7 mouse cellular contexts compared by ENCODE assay signal in the genomic region with DNA sequence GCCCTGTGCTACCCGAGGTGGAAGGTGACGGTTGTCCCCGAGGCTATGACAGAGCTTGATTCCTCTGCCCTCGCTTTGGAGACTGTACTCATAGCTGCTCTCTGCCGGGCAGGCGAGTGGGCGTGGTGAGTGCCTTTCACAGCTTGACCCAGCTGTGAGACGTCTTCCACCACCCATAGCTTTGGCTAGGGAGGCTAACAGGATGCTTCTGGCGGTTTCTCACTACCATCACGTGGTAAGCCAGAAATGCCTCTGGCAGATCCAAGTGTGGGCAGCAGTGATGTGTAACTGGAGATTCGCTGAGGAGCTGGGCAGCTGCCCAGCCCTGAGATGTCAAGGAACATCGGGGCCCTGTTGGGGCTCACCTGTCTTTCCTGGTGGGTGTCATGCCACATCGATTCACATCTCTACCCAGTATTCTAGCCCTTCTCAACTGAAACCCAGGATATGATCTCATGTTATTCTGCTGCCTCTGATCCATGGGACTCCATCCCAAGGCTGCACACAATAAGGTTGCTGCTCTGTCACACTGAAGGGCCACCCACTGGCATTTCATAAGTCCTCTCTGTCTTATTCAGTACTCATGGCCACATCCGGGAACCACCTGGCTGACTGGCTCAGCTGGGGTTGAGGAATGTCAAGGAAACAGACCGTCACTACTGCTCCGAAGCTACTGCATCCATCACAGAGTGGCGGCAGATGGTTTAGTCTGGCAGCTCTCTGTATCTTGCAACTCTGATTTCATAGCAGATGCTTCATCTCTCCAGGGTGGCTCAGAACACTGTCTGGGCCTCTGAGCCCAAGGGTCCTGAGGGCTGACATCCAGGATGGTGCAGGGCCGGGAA.
DNase-seq lines count a peak whose midpoint lies in the region; ATAC-seq and TF ChIP-seq lines count a peak whose summit lies in the region.

No protein-coding gene starts in this region.

- H3K27ac ChIP-seq in limb, embryonic 12.5 days: no peak overlapping the region
- H3K27ac ChIP-seq in limb, embryonic 10.5 days: no peak overlapping the region
- H3K27ac ChIP-seq in stomach, postnatal 0 days (replicated peaks): peak overlapping the region; percentile 65

- peaks cover 5% of the 10 kb centered on the region; the same call in 1 of the 2 replicates for H3K4me1 ChIP-seq in limb, embryonic 12.5 days (replicated peaks)
- H3K4me1 ChIP-seq in limb, embryonic 10.5 days: peaks cover 10% of the 10 kb centered on the region
- 0 out of 2 replicates have a peak, but pooled peaks cover 2% of the 10 kb centered on the region for H3K4me1 ChIP-seq in stomach, postnatal 0 days (replicated peaks; ENCODE audit: control insufficient read depth, insufficient read depth)

- no peak for DNase-seq in limb, embryonic 10.5 days (ENCODE audit: low spot score)
- peak; percentile 60 for DNase-seq in cerebellum, adult 8-10 months
- DNase-seq in heart, postnatal 14 days: peak; percentile 48 to 60
- peak; percentile 52 for DNase-seq in left cerebral cortex, postnatal 4 days
- DNase-seq in stomach, postnatal 0 days (ENCODE audit: low spot score): no peak
- no peak for DNase-seq in c-Kit-positive CD71-positive TER-119-positive erythroid progenitor cells, embryonic 14.5 days (ENCODE audit: low spot score)

- no peak overlapping the region for H3K4me3 ChIP-seq in limb, embryonic 12.5 days (replicated peaks)
- H3K4me3 ChIP-seq in limb, embryonic 10.5 days: no peak overlapping the region
- no peak overlapping the region for H3K4me3 ChIP-seq in stomach, postnatal 0 days (ENCODE audit: low read depth, low read length)

- no peak for TF ChIP-seq CTCF in stomach, postnatal 0 days (IDR thresholded peaks at IDR 0.05; ENCODE audit: low read depth)

- ATAC-seq in limb, embryonic 12.5 days (ENCODE audit: insufficient number of reproducible peaks, insufficient read depth, low FRiP score, low TSS enrichment, low read depth): no peak
- peak; percentile 50; the same call in 1 of the 2 replicates for ATAC-seq in stomach, postnatal 0 days (ENCODE audit: low FRiP score, low TSS enrichment)

- TF ChIP-seq EP300 in stomach, postnatal 0 days (optimal IDR thresholded peaks at IDR 0.05): no peak

- intact Hi-C loops in heart, postnatal 14 days (cut with DNase I): no loop called here
- intact Hi-C loops in left cerebral cortex, postnatal 4 days (cut with DNase I): no loop called here

- H3K4me2 ChIP-seq in limb, embryonic 12.5 days: no peak overlapping the region
- no peak overlapping the region for H3K4me2 ChIP-seq in stomach, postnatal 0 days (replicated peaks; ENCODE audit: low read depth)

- no peaks in the 10 kb centered on the region for H3K9me3 ChIP-seq in limb, embryonic 12.5 days
- no peaks in the 10 kb centered on the region for H3K9me3 ChIP-seq in limb, embryonic 10.5 days (replicated peaks)
- H3K9me3 ChIP-seq in stomach, postnatal 0 days (ENCODE audit: control insufficient read depth, low read length): no peaks in the 10 kb centered on the region

- 0 out of 2 replicates have a peak overlapping the region, but pooled peaks have one; percentile 9 for H3K9ac ChIP-seq in limb, embryonic 12.5 days (replicated peaks)
- H3K9ac ChIP-seq in stomach, postnatal 0 days (ENCODE audit: low read length): 0 out of 2 replicates have a peak overlapping the region, but pooled peaks have one; percentile 8

- WGBS in limb, embryonic 12.5 days: 69% methylated on average over 18 of the region's 18 CpGs
- 73% methylated on average over 18 of the region's 18 CpGs for WGBS in limb, embryonic 10.5 days
- 52% methylated on average over 18 of the region's 18 CpGs for WGBS in stomach, postnatal 0 days

- H3K36me3 ChIP-seq in limb, embryonic 12.5 days: peaks cover 59% of the 10 kb centered on the region
- peaks cover 41% of the 10 kb centered on the region for H3K36me3 ChIP-seq in limb, embryonic 10.5 days
- no peaks in the 10 kb centered on the region for H3K36me3 ChIP-seq in stomach, postnatal 0 days (ENCODE audit: control insufficient read depth, insufficient read depth, low read length)

- H3K27me3 ChIP-seq in limb, embryonic 12.5 days: no peaks in the 10 kb centered on the region
- no peaks in the 10 kb centered on the region for H3K27me3 ChIP-seq in limb, embryonic 10.5 days (ENCODE audit: low read depth, poor library complexity, severe bottlenecking)
- no peaks in the 10 kb centered on the region for H3K27me3 ChIP-seq in stomach, postnatal 0 days (ENCODE audit: control insufficient read depth, insufficient read depth, low read length)

Comparison
In these comparisons a context has a peak if more than half of its experiments do, and no peak if none do; other contexts are left out.
1. DNase-seq: peak in cerebellum, adult 8-10 months (single experiment), heart, postnatal 14 days (2 of 2) and left cerebral cortex, postnatal 4 days (single experiment); none in limb, embryonic 10.5 days (single experiment), stomach, postnatal 0 days (single experiment) and c-Kit-positive CD71-positive TER-119-positive erythroid progenitor cells, embryonic 14.5 days (single experiment).